Mouse (Mus musculus) A20 (cell line): ENCODE data around the gene Cdh23.

Experiments
- DNase-seq: peaks from one replicate; pipeline ENCODE4 v3.0.0-alpha.2; 2011; ENCODE audit warnings: low read depth, low spot score

The Cdh23 gene

DNA sequence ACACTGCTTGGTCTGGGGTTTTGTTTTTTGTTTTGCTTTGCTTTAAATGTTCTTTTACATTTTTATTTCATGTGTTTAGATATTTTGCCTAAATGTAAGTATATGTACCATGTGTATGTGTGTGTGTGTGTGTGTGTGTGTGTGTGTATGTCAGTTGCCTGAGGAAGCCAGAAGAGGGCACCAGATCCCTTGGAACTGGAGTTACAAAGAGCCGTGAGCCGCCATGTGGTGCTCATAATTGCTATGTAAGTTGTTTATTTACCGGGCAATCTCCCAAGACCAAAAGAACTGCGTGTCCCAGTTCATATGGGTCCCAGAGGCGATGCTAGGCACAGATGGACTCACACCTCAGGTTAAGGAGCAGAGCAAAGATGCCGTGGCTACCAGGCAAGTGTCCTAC lies 214.9 kb downstream of the Cdh23 start:
- DNase-seq = no peak

DNA sequence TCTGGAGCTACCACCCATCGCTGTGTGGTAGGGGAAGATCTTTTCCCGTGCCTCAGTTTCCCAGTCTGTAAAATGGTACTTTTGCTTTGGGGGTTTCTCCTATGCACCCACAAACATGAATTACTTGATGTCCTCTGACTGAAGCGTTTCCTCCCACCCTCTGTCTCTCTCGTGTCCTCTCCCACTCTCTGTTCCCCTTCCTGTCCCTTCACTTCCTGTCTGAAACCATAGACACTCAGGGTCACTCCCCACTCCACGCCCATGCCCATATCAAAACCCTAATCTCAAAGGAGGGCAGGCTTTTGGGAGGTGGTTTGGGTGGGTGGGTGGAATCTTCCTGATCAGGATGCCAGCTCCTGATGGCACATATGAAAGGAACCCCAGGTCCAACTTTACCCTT lies 221.7 kb downstream of the Cdh23 start:
- DNase-seq = no peak

DNA sequence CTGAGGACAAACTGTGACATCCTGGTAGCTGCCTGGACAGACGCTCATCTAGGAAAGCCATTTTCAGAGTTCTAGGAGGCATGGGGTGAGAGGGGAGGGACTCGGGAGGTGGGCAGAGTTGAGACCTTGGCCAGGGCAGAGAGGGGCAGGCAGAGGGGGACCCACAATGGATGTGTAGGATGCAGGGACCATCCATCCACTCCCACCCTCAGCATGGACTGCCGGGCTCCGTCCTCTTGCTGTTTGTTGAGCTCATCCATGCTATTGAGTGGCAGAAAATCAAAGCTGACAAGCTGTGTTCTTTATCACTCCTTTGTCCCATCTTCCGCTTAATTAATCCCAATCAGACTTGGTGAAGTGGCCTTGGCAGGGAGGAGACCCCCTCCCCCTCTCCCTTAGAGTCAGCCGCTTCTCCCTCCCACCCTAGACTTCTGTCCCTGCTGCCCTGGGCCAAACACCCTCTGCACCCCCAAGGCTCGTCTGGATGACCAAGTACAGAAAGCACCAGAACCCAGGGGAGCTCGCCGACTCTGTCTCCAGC lies 222.4 kb downstream of the Cdh23 start:
- no peak for DNase-seq

DNA sequence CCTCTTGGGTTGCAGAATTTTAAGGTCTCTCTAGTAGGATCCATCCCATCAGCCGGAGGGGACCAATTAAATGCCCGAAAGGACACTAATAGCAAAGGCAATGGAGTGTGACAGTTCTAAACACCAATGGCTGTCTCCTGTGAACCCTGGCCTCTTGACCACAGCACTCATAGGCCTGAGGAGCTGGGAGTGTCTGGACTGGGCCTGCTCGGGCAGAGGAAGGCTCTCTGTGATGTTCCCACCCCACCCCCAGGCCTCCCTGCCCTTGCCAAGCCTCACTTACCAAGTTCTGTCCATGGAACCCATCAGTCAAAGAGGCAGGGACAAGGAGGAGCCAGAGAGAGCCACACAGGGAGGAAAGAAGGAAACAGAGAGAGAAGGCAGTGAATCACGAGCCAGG lies 228.5 kb downstream of the Cdh23 start:
- no peak for DNase-seq

DNA sequence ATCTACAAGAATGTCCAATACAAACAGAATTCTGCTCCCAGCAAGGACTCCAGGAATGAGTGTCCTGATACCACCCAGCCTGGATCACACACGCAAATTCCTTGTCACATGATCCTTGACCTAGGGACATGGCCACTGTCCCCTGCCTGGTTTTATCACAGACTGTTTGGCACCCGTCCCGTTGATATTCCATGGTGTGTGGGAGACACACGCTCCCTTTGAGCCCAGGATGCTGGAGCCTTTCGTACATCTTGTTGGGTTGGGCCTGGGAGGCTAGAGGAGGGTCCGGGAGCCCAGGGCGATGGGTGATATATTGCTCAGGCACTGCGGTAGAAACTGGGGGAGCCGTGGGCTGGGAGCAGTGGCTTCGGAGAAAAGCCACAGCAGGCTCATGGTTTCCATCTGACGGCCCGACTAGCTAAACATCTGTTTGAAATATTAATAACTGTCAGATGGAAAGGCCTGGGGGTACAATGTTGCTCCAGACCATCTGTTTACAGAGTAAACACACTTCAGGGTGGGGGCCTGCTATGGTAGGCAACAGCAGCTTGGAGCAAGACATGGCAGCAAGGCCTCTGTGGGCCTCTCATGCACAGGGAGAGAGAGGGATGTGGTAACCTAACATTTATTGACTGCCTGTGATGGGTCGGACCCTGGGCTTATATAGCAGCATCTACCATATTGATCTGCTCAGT lies 232.2 kb downstream of the Cdh23 start:
- no peak for DNase-seq

DNA sequence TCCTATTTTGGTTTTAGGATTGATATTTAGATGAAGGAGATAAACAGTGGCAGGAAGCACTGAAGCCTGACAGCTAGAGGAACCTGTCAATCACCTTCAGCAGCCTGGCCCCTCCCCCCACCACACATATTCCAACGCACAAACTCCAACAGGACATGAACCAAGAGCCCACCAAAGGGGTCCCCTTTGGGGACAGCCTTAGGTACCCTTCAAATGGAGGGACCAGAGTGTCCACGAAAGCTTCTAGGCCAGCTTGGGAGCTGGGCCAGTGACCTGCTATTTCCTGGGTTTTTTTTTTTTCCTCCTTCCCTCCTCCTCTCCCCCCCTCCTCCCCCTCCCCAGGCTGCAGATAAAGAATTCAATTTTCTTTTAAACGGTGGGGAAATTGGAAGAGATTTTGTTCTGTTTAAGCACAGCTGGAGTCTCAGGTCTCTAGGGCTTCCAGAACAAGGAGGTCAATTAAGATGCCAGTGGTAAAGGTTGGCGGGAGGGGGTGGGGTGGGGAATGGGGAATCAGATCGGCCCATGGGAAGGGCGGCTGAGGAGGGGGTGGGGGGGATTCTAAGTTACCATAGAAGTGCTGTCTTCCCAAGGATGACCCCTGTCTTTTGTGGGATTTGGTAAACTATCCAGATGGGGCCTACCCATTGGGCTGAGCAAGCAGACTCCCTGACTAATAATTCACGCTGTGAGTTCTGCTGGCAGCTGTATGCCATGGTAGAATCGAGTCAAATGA lies 239.5 kb downstream of the Cdh23 start:
- DNase-seq = peak; percentile 21

- no peak for DNase-seq
Measured at GRCm38 (mm10) chr10:60455193-60455592, 241.1 kb downstream of the Cdh23 start.

DNA sequence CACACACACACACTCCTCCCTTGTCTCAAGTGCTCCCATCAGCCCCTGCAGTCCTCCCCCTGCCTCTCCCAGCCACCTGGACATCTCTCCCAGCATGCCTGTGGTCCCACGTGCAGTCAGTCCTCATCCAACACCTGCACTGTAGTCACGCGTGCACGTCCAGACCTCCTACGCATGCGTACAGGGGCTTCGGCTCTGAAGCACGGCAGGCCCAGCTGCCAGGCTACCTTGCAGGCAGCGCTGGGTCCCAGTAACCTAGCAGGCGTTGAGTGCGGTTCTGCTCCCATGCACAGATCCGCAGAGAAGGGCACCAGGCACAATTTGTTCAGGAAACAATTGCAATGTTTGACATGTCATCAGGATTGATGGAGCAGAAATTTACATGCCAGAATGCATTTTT lies 249.1 kb downstream of the Cdh23 start:
- peak; percentile 69 for DNase-seq

GRCm38 (mm10) chr10:60445031-60445593 lies 251.2 kb downstream of the Cdh23 start:
- DNase-seq = no peak

DNA sequence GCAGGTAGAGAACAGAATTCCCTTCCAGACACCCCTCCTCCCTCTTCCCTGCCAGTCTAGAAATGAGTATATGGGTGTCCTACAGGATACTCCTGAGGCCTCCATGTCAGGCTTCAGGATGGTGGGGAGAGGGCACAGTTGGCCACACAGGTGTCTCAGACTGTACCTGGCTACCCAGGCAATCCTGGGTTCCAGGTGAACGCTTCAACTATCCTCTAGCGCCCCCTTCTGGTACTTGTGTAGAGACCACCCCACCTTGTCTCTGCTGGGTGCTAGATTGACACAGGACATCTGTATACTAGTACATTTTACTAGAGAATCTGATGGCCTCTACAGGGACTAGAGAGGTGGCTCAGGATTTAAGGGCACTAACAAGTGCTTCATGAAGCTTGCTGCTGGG lies 253.2 kb downstream of the Cdh23 start:
- DNase-seq = peak; percentile 57

GRCm38 (mm10) chr10:60442321-60442720 lies 254.0 kb downstream of the Cdh23 start:
- no peak for DNase-seq

DNA sequence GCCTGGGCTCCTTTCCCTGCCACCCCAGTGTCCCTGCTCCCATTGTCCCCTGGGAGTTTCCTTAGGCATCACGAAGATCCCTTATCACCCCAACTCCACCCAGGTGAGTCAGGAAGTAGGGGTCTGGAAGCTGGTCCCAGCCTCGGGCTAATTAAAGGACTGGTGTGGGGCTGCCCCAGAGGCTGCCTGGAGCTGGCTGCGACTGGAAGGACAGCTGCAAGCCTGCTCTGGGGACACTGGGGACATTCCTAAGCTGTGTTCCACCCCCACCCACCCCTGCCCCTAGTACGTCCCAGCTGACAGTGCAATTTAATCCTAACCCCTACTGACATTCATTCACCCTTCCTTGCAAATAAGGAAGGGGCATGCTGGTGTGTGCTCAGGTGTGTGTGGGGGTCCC lies 263.6 kb downstream of the Cdh23 start:
- no peak for DNase-seq

GRCm38 (mm10) chr10:60430591-60430990 lies 265.7 kb downstream of the Cdh23 start:
- no peak for DNase-seq

DNA sequence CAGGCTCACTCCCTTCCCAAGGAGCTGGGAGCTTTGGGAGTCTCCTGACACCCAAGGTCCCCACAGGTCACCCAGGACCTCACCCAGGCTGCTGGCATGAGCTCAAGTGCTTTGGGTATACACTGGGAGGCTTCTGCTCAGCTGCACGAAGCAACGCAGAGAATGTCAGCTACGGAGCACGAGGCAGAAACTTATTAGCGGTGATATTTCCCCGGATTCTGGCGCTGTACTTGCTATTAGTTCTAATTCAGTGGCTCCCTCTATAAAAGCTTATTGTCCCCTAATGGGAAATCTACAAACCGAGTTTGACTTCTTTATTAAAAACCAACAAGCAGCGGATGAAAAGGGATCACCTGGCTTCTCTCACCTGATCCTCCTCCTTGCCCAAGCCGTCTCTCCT lies 266.3 kb downstream of the Cdh23 start:
- DNase-seq = no peak

GRCm38 (mm10) chr10:60422756-60423155 lies 273.5 kb downstream of the Cdh23 start:
- no peak for DNase-seq

DNA sequence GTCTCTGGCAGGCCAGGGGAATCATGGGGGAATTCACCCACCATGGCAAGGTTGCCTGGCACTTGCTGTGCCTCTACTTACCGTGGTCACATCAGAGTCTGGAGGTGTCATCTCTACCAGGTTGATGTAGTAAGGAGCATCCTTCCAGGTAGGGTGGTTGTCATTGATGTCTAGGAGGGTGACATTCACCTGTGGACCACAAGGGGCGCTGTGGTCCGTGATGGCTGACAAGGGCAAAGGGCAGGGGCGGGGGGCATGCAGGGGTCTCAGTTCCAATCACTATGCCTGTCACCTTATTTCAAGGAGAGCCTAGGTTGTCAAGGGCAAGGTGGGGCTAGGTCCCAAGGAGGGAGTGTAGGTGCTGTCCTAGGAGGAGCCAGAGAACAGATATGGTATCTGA lies 276.7 kb downstream of the Cdh23 start:
- DNase-seq = peak; percentile 34

DNA sequence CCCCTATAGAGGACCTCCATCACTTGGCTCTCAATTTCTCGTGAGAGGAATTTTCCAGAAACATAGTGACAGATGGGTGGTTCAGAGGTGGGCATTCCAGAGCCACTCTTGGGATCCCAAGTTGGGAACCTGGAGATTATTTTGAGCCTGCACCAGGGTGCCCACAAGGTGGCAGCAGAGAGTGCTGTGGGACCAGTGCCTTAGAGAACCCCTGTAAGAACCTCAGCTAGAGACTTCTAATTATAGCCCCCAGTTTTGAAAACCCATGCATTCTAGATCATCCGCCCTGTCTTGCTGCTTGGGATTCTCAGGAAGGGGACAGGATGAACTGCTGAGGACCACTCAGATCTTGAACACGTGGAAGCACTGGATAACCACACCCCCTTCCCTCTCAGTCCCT lies 278.2 kb downstream of the Cdh23 start:
- peak; percentile 60 for DNase-seq

DNA sequence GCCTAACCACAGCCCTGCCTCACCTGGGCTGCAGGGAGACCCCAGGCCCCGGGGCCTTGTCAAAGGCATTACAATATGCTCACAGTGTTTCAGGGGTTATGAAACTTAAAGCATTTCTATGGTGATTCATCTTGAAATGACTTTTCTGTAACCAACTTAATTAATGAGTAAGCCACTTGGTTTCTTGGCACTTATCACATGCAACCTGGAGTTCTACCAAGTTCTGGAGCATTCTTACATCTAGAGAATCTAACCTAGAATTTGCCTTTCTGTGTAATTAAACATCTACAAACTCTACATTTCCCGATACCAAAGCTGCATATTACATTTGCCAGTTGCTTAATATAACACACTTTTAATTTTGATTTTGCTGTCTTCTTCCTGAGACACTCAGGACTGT lies 279.2 kb downstream of the Cdh23 start:
- DNase-seq = no peak

DNA sequence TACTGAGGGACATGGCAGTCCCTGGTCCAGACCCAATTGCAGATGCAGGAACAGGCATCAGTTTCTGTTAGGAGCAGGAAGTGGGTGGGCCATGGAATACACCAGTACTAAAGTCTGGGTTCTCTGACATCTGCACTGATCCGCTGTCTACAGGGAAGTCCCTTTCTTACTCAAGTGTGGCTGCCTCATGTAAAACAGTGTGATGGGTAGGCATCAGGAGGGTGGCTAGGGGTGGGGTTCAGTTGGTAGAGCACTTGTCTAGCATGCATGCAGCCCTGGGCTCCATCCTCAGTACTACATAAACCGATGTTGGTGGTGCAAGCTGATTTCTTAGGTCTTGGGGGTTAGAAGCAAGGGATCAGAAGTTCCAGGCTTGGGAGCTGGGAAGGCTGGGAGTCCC lies 282.5 kb downstream of the Cdh23 start:
- DNase-seq = peak; percentile 71

GRCm38 (mm10) chr10:60411794-60412193 lies 284.5 kb downstream of the Cdh23 start:
- no peak for DNase-seq

DNA sequence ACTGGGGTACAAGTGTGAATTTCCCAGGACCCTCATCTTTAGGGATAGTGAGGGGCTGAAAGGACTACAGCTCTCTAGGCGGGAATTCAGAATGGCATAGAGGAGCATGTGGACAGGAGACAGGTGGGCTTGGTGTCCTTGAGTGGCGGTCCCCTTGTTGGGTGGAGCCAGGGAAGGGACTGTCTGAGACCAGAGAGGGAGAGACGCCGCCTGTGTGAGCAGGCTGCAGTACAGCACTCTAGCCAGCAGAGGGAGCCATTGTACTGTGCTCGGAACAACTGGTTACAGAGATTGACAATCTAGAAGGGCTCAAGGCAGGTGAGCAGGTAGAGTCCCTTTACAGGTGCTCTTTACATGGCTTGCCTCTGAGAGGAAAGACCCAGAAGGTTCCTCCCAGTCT lies 288.5 kb downstream of the Cdh23 start:
- peak; percentile 64 for DNase-seq

DNA sequence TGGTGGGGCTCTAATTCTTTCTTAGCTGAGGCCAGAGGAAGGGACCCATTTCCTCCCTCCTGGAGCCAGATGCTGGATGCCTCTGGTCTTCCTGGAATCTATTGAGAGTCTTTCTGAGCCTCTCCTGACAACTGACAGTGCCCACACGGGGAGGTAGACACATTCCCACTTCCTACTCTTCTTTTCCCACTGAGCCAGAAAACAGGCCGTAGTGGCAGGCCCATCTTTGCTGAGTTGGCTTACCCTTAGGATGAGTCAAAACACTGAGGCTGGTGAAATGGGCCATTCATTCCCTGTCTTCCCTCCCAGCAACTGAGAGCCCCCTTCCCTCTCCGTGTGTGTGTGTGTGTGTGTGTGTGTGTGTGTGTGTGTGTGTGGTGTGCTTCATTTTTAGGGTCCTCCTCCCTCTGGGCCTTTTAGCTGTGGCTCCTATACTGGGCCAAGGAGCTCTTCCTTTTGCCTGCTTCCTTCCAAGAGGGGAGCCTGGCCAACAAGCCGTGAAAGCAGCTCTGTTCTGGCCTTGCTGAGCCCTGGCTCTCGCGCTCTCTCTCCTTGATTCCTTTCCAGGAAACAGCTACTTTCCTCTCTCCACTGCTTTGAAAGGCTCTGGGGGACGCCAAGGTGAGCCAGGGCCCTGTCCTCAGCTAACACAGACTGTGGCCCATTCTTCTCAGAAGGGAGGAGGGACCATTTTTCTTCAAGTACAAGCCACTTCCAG lies 290.7 kb downstream of the Cdh23 start:
- no peak for DNase-seq
